30 mouse cellular contexts compared by ENCODE assay signal in genomic region chr2:59539796-59540195, GRCm38 (mm10). TPM values are rescaled to one million over a fixed set of nuclear protein-coding genes. Genes with fewer than 3 reads are reported as not detected.
DNase-seq lines count a peak whose midpoint lies in the region; ATAC-seq and TF ChIP-seq lines count a peak whose summit lies in the region.
"Had no signal": no experiment of that assay in that cellular context is flagged by ENCODE, and none has a peak within 500 bp of the region (broad histone marks: within the 10 kb centered on the region; RNA-seq: fewer than 3 reads in every experiment).

No protein-coding gene starts in this region.

- no peak for TF ChIP-seq CTCF in lung, postnatal 0 days (IDR thresholded peaks at IDR 0.05)

- H3K27me3 ChIP-seq in forebrain, embryonic 10.5 days (ENCODE audit: poor library complexity, severe bottlenecking): no peaks in the 10 kb centered on the region
- no peaks in the 10 kb centered on the region for H3K27me3 ChIP-seq in forebrain, embryonic 12.5 days
- no peaks in the 10 kb centered on the region for H3K27me3 ChIP-seq in lung, postnatal 0 days (replicated peaks; ENCODE audit: insufficient read depth, low read length)
- H3K27me3 ChIP-seq in limb, embryonic 13.5 days: no peaks in the 10 kb centered on the region
- H3K27me3 ChIP-seq: embryonic facial prominence, embryonic 13.5 days; intestine, embryonic 15.5 days; neural tube, embryonic 15.5 days; stomach, embryonic 15.5 days had no signal

- no peaks in the 10 kb centered on the region for H3K9me3 ChIP-seq in forebrain, embryonic 10.5 days
- H3K9me3 ChIP-seq in forebrain, embryonic 12.5 days: no peaks in the 10 kb centered on the region
- no peaks in the 10 kb centered on the region for H3K9me3 ChIP-seq in lung, postnatal 0 days (ENCODE audit: low read length)
- no peaks in the 10 kb centered on the region for H3K9me3 ChIP-seq in limb, embryonic 13.5 days
- H3K9me3 ChIP-seq: embryonic facial prominence, embryonic 13.5 days; intestine, embryonic 15.5 days; midbrain, embryonic 10.5 days; neural tube, embryonic 15.5 days; stomach, embryonic 15.5 days had no signal

- DNase-seq in forebrain, embryonic 10.5 days (ENCODE audit: extremely low spot score, low spot score): no peak
- peak; percentile 17 to 47 for DNase-seq in heart, adult 9 months (ENCODE audit: low spot score in 2 of 2)
- DNase-seq in heart, postnatal 36 days: no peak
- peak; percentile 49 for DNase-seq in lung, postnatal 0 days (ENCODE audit: low spot score)
- no peak for DNase-seq in lung, postnatal 10 days
- DNase-seq in right cerebral cortex, postnatal 36 days (ENCODE audit: low spot score in 2 of 2): no peak
- DNase-seq: adrenal gland, postnatal 14 days; cerebellum, adult 8-10 months; cerebellum, postnatal 36 days; embryo, embryonic 11 days; gastrocnemius, postnatal 14 days; kidney, adult 8-10 months; kidney, postnatal 10 days; left cerebral cortex, postnatal 4 days; right cerebral cortex, adult 18-20 months; thymus, adult 2 months had no signal

- 0 out of 2 replicates have a peak overlapping the region, but pooled peaks have one; percentile 35 for H3K27ac ChIP-seq in forebrain, embryonic 10.5 days
- H3K27ac ChIP-seq in forebrain, embryonic 12.5 days: no peak overlapping the region
- no peak overlapping the region for H3K27ac ChIP-seq in lung, postnatal 0 days (ENCODE audit: low read length)
- H3K27ac ChIP-seq in limb, embryonic 13.5 days: 0 out of 2 replicates have a peak overlapping the region, but pooled peaks have one; percentile 34
- H3K27ac ChIP-seq: embryonic facial prominence, embryonic 13.5 days; intestine, embryonic 15.5 days; midbrain, embryonic 10.5 days; neural tube, embryonic 15.5 days; stomach, embryonic 15.5 days had no signal

- H3K4me2 ChIP-seq in forebrain, embryonic 12.5 days: no peak overlapping the region
- no peak overlapping the region for H3K4me2 ChIP-seq in lung, postnatal 0 days (replicated peaks; ENCODE audit: low read depth, low read length)
- H3K4me2 ChIP-seq in limb, embryonic 13.5 days (replicated peaks): no peak overlapping the region
- H3K4me2 ChIP-seq: embryonic facial prominence, embryonic 13.5 days; intestine, embryonic 15.5 days; neural tube, embryonic 15.5 days; stomach, embryonic 15.5 days had no signal

- peaks cover 51% of the 10 kb centered on the region for H3K4me1 ChIP-seq in forebrain, embryonic 10.5 days
- peaks cover 21% of the 10 kb centered on the region for H3K4me1 ChIP-seq in forebrain, embryonic 12.5 days
- H3K4me1 ChIP-seq in lung, postnatal 0 days (ENCODE audit: insufficient read depth, low read depth, low read length): no peaks in the 10 kb centered on the region
- H3K4me1 ChIP-seq in limb, embryonic 13.5 days: peaks cover 41% of the 10 kb centered on the region
- H3K4me1 ChIP-seq: intestine, embryonic 15.5 days had no signal

- 71% methylated on average over 4 of the region's 4 CpGs for WGBS in forebrain, embryonic 10.5 days
- 80% methylated on average over 4 of the region's 4 CpGs for WGBS in forebrain, embryonic 12.5 days
- 43% methylated on average over 4 of the region's 4 CpGs for WGBS in lung, postnatal 0 days
- WGBS in limb, embryonic 13.5 days: 56% methylated on average over 4 of the region's 4 CpGs

- H3K4me3 ChIP-seq in forebrain, embryonic 10.5 days: no peak overlapping the region
- no peak overlapping the region for H3K4me3 ChIP-seq in forebrain, embryonic 12.5 days (replicated peaks)
- H3K4me3 ChIP-seq in lung, postnatal 0 days (ENCODE audit: low read depth, low read length): no peak overlapping the region
- no peak overlapping the region for H3K4me3 ChIP-seq in limb, embryonic 13.5 days
- H3K4me3 ChIP-seq: embryonic facial prominence, embryonic 13.5 days; erythroblast, embryonic 14.5 days; intestine, embryonic 15.5 days; midbrain, embryonic 10.5 days; neural tube, embryonic 15.5 days; stomach, embryonic 15.5 days had no signal

- ATAC-seq in forebrain, embryonic 12.5 days (ENCODE audit: low FRiP score): no peak
- ATAC-seq in lung, postnatal 0 days: peak; percentile 76
- ATAC-seq in limb, embryonic 13.5 days (ENCODE audit: low FRiP score, low read depth): no peak
- ATAC-seq: forebrain, embryonic 14.5 days; hindbrain, embryonic 16.5 days; intestine, embryonic 15.5 days had no signal

- no peak overlapping the region for H3K9ac ChIP-seq in forebrain, embryonic 12.5 days
- H3K9ac ChIP-seq in lung, postnatal 0 days (replicated peaks; ENCODE audit: low read depth): no peak overlapping the region
- H3K9ac ChIP-seq in limb, embryonic 13.5 days: no peak overlapping the region
- H3K9ac ChIP-seq: embryonic facial prominence, embryonic 13.5 days; intestine, embryonic 15.5 days; neural tube, embryonic 15.5 days; stomach, embryonic 15.5 days had no signal

- H3K36me3 ChIP-seq in forebrain, embryonic 10.5 days (replicated peaks): no peaks in the 10 kb centered on the region
- H3K36me3 ChIP-seq in forebrain, embryonic 12.5 days (replicated peaks): no peaks in the 10 kb centered on the region
- H3K36me3 ChIP-seq in lung, postnatal 0 days (ENCODE audit: insufficient read depth, low read length): no peaks in the 10 kb centered on the region
- H3K36me3 ChIP-seq in limb, embryonic 13.5 days: no peaks in the 10 kb centered on the region
- H3K36me3 ChIP-seq: embryonic facial prominence, embryonic 13.5 days; intestine, embryonic 15.5 days; midbrain, embryonic 10.5 days; neural tube, embryonic 15.5 days; stomach, embryonic 15.5 days had no signal

- peak; percentile 75 for TF ChIP-seq EP300 in lung, postnatal 0 days (IDR thresholded peaks at IDR 0.05)

- intact Hi-C loops in heart, postnatal 36 days (cut with DNase I): loop anchor here (5.0 kb wide), 2 partner anchors 73 to 358 kb away; partner anchors contain the start of gene Tanc1

RNA-seq across cellular contexts. Expression of gene Dapl1, which starts 55.3 kb away (rescaled TPM):
- polyA plus RNA-seq in forebrain, embryonic 10.5 days (2016; fragmentation: Nextera tagmentation; extraction: Ambion mirVana): 1.2 and 1.9 TPM in 2 replicates
- polyA plus RNA-seq in forebrain, embryonic 12.5 days (2016; fragmentation: Nextera tagmentation; extraction: Ambion mirVana): 0.61 and 0.77 TPM in 2 replicates
- total RNA-seq in heart, postnatal 36 days (2021): not detected
- polyA plus RNA-seq in lung, postnatal 0 days (2015; fragmentation: Nextera tagmentation; extraction: Ambion mirVana): 1.8 and 2.3 TPM in 2 replicates
- 1.2 and 1.7 TPM in 2 replicates for polyA plus RNA-seq in limb, embryonic 13.5 days (2015; fragmentation: Nextera tagmentation; extraction: Ambion mirVana)
- total RNA-seq: adrenal gland, postnatal 14 days; gastrocnemius, postnatal 14 days; hematopoietic stem cell, adult 5-6 weeks; layer of hippocampus, postnatal 14 days; liver, adult 2 months had no signal
- polyA plus RNA-seq: erythroblast, embryonic 14.5 days; liver, adult 2 months; liver, embryonic 16.5 days had no signal

Comparison
In these comparisons a context has a peak if more than half of its experiments do, and no peak if none do; other contexts are left out.
1. DNase-seq: peak in heart, adult 9 months (2 of 2) and lung, postnatal 0 days (single experiment); none in forebrain, embryonic 10.5 days (single experiment), heart, postnatal 36 days (0 of 2), lung, postnatal 10 days (single experiment) and right cerebral cortex, postnatal 36 days (0 of 2).
2. H3K27ac ChIP-seq: peak in forebrain, embryonic 10.5 days (single experiment) and limb, embryonic 13.5 days (single experiment); none in forebrain, embryonic 12.5 days (single experiment) and lung, postnatal 0 days (single experiment).